Mouse (Mus musculus): Measurements from ENCODE around the gene Akap13.

The Akap13 gene

DNA sequence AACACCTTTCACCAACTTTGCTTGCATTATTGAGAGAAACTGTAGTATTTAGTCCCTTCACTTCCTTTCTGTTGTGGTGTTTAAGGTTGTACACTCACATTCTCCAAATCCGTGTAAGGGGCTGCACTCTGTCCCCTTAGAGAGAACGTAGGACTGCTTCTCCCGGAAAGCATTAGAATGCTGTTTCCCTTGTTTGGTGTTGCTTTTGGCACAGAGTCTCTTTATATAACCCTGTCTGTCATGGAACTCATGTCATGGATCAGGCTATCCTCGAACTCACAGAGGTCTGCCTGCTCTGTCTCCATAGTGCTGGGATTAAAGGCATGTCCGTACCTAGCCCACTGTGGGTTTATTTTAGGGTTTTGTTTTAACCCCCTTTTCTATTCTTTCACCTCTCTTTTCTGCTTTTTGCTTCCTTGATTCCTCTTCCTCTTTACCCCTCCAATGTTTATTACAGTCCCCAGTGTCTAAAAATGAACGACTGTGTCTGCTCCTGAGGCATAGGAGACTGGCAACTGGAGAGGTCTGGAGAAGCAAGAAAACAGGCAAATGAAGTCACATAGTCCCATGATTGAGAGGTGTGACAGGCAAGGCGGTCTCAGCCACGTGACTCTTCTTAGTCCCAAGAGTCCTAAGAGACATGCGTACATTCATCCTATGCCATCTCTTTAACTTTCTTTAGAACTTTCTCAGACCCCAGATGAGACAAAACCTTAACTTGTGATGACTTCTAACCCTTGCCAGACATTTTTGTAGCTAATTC lies 186.3 kb downstream of the Akap13 start:
- no peak for DNase-seq

DNA sequence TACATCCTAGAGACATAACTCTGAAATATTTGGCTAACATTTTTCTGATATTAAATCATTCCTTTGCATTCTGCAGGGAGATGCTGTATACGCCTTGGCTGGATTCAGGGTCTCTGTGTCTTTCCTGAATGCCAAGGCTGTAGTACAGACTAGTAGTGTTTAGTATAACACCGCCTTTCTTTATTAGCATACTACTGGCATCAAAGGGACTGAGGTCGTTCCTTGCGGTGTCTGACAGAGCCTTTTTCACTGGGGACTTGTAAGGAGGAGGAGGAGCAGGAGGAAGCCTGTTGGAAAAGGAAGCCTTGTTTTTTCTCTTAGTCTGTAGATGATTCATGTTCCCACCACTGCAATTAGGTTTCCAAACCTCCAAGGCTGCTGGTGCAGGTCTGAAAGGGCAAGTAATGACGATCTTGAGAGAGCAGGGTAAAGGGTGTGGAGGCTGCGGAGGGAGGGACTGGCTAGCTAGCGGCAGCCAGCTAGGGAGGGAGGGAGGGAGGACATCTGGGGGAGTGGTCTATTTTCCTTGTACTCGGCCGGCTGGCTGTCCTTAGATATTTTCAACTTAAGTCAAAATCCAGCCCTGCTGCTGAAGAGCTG lies 186.9 kb downstream of the Akap13 start:
- no peak for DNase-seq

DNA sequence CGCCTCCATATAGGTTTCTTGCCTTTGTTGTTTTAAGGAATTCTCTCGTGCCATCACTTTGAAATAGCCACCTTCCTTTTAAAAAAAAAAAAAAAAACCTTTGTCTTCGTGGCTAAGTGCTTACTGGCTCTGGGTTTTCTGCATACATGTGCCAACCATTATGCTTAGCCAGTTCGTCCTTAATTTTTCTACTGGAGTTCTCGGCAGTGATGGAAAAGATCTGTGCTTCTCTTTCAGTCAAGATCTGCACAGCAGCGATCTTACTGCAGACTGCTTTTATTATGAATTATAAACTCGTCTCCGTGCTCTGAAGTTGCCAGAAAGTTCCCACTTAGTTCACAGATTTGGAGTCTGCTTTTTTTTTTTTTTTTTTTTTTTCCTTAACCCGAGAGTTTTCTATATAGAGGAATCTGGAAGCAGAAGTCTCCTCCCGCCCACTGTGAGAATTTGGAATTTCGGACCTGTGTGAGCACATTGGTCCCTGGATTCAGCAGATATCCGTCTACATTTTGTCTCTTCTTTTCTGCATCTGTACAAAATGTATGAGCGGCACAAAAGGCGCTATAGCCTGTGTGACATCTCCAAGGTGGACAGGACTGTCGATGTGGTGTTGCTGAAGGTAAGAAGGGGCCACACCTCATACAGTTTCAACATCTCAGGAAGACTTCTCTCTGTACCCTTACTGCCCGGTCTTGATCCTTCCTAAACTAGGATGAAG lies 187.7 kb downstream of the Akap13 start:
- no peak for DNase-seq

DNA sequence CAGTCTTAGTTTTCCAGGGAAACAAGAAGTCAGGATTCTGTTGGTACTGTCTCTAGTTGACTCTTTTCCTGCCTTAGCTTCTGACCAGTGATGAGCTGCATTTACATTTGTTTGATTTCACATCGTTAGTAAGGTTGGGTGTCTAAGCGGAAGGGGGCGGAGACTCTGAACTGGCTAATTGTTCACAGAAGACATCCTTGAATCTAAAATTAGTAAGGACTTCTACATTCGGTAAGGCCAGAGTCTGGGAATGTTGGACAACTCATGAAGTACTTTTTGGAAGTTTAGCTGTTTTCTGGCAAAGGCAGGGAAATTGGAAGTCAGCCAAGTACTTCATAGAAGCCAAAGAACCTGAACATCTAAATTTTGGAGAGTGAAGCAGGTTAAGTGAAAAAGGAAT lies 188.7 kb downstream of the Akap13 start:
- no peak for DNase-seq

DNA sequence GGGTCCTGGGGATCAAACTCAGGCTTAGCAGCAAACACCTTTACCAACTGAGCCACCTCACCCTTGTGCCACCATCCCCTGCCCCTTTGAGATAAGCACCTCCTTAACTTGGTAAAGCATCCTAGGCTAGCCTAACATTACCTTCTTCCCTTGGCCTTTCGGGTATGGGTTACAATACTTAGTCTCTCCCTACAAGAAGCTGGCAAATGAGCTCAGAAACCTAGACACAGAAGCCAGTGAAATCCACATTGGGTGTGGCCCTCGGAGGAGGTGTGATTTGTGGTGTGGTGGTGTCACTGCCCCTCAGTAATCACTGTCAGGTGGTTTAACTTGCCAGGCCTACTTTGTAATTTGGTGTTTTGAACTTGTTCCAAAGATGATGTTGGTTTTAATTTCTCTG lies 189.3 kb downstream of the Akap13 start:
- no peak for DNase-seq

DNA sequence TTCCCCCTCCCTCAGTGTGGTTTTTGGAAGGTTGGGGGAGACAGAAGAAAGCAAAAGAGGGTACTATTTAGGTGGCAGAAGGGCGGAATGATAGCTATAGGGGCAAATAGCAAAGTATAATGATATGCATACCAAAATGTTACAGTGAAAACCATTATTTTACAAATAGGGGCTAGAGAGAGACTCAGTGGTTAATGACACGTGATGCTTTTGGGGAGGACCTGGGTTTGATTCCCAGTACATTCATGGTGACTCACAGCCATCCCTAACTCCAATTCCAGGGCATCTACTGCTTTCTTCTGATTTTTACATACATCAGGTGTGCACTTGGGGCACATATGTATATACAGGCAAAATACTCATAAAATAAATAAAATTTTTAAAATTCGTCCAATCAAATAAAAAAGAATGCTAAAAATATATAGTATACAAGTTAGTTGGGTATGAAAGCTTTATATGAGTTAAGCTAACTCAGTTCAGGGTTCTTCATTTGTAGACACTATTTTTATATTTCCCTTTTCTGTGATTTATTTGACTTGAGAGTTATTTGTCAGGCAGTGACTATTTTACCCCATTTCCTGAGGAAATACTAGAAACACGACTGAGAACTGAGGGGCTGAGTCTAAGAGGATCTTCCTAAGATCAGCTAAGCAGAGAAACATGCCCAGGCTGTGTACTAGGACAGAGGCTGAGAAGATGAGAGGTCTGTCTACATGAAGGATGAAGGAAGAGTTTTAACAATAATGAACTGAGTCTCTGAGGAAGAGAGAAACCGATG lies 190.0 kb downstream of the Akap13 start:
- no peak for DNase-seq

DNA sequence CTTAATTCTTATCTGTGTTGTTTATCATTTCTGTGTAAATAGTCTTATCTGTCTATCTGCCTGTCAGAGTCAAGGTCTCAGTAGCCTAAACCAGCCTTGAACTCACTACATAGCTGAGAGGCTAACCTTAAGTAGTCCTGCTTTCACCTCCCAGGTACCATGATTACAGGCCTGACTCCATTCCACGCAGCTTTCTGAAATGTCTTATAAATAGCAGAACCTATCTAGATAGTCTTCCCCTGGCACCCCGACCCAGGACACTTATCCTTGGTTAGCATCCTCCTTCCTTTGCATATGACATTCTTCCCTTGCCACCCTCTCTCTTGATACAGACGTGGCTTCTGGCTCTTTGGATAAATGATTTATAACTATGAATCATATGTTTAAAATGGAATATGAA lies 192.7 kb downstream of the Akap13 start:
- DNase-seq = no peak

DNA sequence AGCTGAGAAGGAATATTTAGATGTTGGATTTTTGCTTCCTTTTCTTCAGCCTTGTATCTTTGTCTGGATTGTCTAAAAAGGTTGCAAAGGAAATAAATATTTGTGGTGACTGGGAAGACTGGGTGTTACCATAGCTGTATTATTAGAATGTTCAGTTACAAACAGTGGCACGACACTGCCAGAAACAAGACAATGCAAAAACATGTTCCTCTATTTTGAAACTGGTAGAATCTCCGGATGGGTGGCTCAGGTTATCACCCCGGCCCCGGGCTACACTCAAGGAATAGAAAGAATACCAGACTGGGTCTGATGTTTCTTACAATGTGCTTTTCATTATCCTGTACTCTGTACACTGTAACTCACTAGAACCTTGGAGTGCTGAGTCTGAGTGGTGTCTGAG lies 193.6 kb downstream of the Akap13 start:
- no peak for DNase-seq

DNA sequence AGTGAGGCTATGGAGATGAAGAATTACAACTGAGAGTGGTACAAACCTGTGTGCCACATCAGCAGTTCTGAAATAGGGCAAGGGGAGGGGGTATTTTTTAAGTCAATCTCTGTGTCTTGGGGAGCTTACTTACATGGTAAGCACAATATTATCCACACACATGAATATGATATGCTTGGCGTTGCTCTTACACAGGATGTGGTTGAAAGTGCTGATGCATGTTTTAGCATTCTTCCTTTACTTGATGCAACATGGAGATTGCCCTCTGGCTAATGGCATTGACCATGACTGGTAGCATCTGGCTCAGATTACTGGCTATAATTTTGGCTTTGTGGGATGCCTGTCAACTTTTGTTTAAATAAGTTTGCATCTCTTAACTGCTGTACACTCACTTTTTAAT lies 194.6 kb downstream of the Akap13 start:
- no peak for DNase-seq

DNA sequence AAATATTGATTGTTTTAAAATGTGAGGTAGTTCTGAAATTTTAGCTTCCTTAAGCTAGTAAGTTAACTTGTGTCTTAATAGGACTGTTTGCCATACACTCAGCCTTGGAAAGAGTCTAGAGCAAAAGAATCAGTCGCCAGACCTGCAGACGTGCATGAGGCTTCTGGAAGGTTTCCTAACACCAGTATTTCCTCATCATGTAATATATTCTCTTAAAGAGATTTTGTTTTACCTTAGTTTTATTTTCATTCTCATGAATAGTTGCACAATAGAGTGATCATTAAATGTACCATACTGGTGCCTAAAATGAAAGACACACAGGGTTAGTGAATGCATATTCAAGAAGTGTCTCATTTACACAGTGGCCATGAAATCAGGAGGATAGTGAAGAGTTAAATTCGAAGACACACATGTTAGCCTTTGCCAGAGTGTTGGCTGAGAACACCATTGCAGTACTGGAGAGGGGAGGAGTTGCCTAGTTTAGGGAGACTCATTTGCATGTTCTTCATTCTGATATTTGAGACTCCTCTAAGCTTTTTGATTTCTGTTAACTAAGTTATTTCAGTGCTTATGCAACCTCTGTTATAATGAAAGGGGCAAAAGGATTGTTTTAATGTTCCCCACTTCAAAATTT lies 198.5 kb downstream of the Akap13 start:
- no peak for DNase-seq

DNA sequence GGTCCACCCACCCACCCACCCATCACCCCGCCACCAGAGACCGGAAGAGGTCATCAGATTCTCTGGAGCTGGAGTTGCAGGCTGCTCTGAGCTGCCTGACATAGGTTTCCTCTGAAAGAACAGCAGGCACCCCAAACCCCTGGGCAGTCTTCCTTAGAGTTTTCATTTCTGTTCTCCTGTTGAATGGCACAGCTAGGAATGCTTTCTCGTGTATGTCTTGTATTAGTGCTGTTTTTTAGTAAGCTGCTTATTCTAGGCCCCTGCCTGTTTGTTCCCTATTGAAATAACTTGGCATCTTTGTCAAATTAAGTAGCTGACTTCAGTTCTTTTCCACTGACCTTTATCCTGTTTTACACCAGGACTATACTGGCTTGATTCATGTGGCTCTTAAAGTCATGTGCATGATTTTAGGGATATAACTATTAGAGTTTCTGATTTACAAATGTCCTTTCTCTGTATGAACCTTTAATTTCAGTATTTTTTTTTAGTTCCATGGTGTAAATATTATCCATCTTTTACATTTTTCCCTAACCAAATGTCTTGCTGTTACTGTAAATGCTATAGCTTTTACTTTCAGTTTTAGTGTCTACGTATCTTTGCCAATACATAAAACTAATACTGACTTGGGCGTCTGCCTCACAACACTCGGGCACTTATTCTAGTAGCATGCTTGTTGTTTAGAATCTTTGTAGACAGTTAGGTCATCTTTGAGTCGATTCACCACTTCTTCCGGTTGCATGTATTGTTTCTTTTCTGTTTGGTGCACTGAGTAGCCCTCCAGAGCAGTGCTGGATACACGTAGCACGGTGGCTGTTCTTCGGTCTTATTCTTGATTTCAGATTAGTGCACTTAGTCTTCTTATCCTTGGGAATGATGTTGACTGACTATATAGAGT lies 200.1 kb downstream of the Akap13 start:
- DNase-seq = no peak

DNA sequence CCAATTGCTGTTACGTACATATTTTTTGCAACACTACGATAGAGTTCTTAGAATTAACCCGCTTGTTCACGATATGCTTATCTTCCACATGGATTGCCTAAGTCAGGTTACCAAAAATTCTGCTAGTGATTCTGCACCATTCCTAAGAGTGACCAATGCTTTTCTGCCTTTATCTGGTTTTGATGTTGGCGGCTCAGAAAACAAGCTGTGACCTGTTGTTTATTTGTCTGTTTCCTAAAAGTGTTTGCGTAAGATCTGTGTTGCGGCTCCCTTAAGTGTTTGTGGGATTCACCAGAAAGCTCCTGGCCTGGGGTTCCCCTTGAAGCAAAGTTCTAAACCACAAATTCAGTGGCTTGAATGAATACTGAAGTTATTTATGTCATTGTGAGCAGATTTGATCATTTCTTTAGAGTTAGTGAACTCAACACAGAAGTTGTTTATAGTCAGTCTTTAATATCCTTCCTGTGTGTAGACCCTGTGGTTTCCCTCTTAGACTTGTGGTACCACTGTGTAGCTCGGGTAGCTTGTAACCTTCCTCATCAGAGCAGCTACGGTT lies 201.0 kb downstream of the Akap13 start:
- DNase-seq = no peak

DNA sequence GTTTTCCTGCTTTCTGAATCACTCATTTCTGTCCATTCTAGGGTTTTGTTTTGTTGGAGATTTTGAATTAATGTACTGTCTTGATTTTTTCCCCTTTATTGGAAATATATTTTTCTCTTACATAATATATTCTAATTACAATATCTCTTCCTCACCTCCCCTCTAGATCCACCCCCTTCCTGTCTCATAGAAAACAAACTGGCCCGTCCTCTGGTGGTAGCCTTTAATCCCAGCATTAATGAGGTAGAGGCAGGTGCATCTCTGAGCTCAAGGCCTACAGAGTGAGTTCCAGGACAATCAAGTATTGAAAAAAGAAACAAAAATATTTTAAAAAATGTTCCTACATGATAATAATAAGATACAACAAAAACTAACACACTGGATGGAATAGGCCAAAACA lies 201.6 kb downstream of the Akap13 start:
- DNase-seq = no peak

DNA sequence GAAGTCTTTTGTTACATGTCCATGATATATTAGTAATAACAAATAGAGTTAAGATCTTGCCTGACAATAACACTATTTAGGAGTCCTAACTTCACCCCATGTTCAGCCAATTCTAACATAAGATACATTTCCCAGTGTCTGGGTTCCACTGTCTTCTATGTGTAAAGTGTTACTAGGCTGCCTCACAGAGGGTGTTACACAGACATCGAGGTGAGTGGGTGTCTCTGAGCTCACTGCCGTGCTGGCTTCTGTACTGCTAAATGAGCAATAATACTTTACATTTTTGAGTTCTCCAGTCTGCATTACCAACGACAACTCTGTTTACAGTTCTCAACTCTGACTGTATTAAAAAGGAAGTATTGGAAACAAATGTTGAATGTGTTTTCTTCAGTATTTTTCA lies 209.1 kb downstream of the Akap13 start:
- DNase-seq = no peak

DNA sequence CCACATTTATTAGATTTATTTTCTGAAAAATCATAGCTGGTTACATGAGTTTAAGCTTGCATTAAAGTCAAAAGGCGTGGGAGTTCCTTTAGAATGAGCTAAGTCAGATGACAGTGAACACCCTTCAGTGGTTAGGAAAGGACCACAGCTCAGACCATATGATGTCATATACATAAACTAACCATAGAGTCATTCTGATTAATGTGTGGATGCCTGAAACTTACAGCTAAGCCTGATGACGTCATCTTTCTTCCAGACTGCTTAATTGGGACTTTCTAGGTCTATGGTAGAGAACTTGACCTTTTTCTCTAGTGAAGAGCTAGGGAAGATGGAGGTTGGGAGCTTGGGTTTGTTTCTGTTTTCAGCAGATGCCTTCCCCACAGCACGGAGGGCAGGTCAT lies 211.6 kb downstream of the Akap13 start:
- no peak for DNase-seq

DNA sequence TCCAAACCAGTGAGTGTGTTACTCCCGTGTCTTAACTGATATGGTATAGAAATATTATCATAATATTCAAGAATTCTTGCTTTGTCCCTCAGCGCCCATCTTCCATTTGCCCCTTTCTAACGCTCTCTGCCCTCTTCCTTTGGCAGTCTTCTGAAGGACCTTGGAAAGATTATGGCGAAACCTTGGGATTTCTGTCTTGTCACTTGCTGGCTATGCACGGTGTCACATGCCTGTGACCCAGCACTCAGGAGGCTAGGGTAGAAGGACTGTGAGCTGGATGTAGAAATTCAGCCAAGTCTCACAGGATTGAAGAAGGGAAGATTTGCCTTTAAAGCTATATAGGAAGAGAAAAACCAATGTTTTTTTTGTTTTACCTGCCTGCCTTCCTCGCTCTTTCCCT lies 212.2 kb downstream of the Akap13 start:
- no peak for DNase-seq

DNA sequence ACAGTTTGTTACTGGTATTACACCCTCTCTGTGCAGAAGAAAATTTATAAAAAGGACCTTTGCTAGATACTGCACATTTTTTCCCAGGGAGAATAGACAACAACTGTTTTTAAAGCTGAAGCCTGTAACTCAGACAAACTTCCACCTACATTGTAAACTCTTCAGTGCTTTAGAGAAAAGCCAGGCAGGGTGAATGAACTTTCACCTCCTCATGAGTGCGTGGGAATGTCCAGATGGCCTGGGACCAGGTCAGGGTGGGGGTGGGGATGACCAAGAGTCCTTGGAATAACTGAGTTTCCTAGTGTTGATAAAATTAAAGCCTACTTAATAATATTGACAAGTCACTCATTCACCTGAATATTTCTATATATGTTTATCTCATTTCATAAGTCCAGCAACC lies 213.1 kb downstream of the Akap13 start:
- no peak for DNase-seq

DNA sequence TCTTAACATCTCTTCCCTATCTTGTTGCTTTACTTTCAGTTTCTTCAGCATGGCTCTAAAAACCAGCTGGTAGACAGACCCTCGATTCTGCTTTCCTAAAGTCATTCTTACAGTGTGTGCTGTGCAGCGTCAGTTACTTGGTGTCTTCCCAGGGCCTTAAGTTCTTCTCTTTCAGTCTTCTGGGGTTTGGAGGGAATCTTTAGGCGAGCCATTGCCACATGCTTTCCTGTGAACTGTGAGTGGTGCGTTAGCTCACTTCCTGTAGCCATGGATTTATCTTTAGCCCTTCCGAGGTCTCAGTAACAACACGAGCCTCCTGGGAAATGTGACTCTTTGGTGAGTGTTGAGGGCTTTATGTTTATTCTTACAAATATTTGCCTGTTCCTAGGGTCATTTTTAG lies 214.1 kb downstream of the Akap13 start:
- DNase-seq = no peak

DNA sequence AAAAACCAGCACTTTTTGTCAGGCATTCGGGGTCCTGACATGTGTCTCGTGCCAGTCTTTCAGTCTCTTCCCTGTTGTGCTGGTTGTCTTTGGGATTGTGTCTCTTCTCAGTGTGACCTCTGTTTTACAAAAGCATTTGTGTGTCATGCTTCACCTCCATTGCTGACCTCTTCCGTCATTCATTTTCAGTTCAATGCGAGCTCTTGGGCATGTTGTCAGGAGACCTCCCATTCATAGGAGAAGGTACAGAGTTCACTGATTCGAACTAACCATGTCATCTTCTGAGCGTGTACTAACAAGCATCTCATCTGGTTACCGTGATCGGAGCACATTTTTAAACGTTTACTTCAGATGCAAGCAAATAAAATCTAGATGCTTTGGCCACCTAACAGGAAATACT lies 224.3 kb downstream of the Akap13 start:
- DNase-seq = no peak

DNA sequence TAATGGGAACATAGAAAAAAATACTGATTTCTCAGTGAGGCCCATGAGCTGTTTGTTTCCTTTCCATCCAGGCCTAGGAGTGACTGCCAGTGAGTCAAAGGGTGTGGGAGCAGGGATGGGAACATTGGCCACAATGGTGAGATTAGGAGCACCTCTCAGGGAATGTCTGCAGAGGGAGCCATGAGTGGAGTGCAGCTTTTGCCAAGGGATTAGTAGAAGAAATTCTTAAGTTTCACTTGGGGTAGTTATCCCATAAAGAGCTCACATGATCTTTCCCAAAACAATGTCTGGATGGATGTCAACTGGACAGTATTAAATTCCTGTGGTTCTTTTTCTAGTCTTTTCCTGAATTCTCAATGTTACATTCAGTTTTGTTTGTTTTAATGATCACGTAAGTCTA lies 227.6 kb downstream of the Akap13 start:
- DNase-seq = no peak

DNA sequence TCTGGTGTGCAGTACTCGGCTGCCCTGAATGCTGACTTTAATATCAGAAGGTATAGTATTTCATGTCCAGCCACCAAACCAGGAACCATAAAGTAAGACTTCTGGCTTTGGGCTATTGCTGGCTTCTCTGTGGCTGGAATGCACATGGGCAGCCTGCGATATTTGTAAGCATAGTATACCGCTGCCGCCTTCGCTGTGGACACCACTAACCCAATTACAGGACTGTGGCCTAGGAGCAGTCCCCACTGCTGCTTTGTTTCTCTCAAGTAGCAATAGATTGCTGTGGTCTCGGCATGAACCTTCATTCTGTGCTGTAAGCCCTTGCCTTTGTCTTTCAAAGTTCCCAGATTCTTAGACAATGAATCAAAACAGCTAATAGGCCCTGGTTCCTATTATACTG lies 228.1 kb downstream of the Akap13 start:
- DNase-seq = no peak

DNA sequence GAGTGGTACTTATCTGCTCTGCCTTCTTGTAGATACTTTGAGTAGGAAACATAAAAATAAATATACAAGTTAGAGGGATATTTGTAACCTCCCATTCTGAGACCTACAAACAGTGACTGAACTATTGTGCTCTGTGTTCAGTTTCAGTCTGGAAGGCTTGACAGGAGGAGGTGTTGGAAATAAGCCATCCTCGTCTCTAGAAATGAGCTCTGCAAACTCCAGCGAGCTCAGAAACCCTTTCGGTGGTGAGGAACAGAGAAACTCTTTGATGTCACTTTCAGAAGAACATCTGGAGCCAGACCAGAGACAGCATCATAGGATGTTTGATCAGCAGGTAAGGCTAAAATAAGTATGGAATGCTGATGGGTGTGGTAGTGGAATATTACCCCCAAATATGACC lies 229.6 kb downstream of the Akap13 start:
- DNase-seq = no peak

Measured in cerebellum, adult 8-10 months (tissue).